Mouse (Mus musculus) heart, adult 2 months (tissue): Measurements from ENCODE around the gene Whamm. TPM values are rescaled to one million over a fixed set of nuclear protein-coding genes. Genes with fewer than 3 reads are reported as not detected.

ENCODE experiments used
- DNase-seq, 2 experiments: peaks; one replicate each; pipeline ENCODE4 v3.0.0; 2021
- H3K27ac ChIP-seq: fragments of 200-600 bp; 2 replicates; pipeline ENCODE4 v1.8.1; 2022
- H3K27me3 ChIP-seq: fragments of 200-500 bp; 2 replicates; pipeline ENCODE4 v1.6.1; 2012; ENCODE audit warnings: mild to moderate bottlenecking, low read length, inconsistent platforms, mixed read lengths; ENCODE audit not compliant: control insufficient read depth, insufficient read depth
- H3K36me3 ChIP-seq: fragments of 200-500 bp; 2 replicates; pipeline ENCODE4 v1.6.1; 2012; ENCODE audit warnings: low read length, inconsistent platforms; ENCODE audit not compliant: control insufficient read depth, insufficient read depth
- H3K4me1 ChIP-seq: fragments of 200-500 bp; 2 replicates; pipeline ENCODE4 v1.6.1; 2011; ENCODE audit warnings: low read length; ENCODE audit not compliant: control insufficient read depth, insufficient read depth
- H3K4me3 ChIP-seq: fragments of 200-600 bp; 2 replicates; pipeline ENCODE4 v1.8.1; 2022
- H3K79me2 ChIP-seq: fragments of 200-500 bp; replicated peaks from 2 replicates; pipeline ENCODE4 v1.6.1; 2012; ENCODE audit warnings: mild to moderate bottlenecking, inconsistent platforms, low read length, moderate library complexity, mixed read lengths; ENCODE audit not compliant: control insufficient read depth, insufficient read depth
- H3K9ac ChIP-seq: fragments of 200-500 bp; 2 replicates; pipeline ENCODE4 v1.6.1; 2012; ENCODE audit warnings: low read depth, mild to moderate bottlenecking, control low read depth, inconsistent platforms, low read length, mixed read lengths
- CTCF ChIP-seq: fragments of 200-600 bp; IDR thresholded peaks from 2 replicates; pipeline ENCODE4 v1.8.1; 2022; ENCODE audit warnings: antibody characterized with exemption, mild to moderate bottlenecking, moderate library complexity
- EP300 ChIP-seq: fragments of 200-500 bp; IDR thresholded peaks from 2 replicates; pipeline ENCODE4 v1.6.1; 2011; ENCODE audit warnings: low read depth, low read length, control low read depth; ENCODE audit not compliant: insufficient read depth
- POLR2A ChIP-seq: fragments of 200-500 bp; IDR thresholded peaks from 2 replicates; pipeline ENCODE4 v1.6.1; 2011; ENCODE audit warnings: mild to moderate bottlenecking, low read depth, low read length, control low read depth; ENCODE audit not compliant: insufficient read depth
- WGBS: fragments of 180-500 bp; shearing (Covaris S2); methylation state at CpG from one replicate; pipeline ENCODE4 v1.1.7; 2018; 5-methylcytosine and 5-hydroxymethylcytosine counted together
- intact Hi-C: fragments of 180-260 bp; cut with DNase I; formaldehyde crosslinking; loops from one replicate; pipeline ENCODE4 v1.15.1; 2025
- polyA plus RNA-seq: library from polyadenylated mRNA; depleted of rRNA; stranded (reverse); fragments of >200 nt; gene quantifications from 2 replicates; pipeline ENCODE4 v1.2.3, GENCODE M21; 2012
- total RNA-seq, 2 experiments: library from RNA; stranded (reverse); gene quantifications; 2 replicates each; pipeline ENCODE4 v1.2.3; 2021

Whamm gene
- total and polyA plus RNA-seq, 3 experiments = 7.2 to 9.2 (median 7.8) TPM

- no peaks in the 10 kb centered on the region for H3K27me3 ChIP-seq
- no peak for TF ChIP-seq CTCF
- no peak for TF ChIP-seq EP300
- no peak for TF ChIP-seq POLR2A
- no peak overlapping the region for H3K9ac ChIP-seq
- no peaks in the 10 kb centered on the region for H3K79me2 ChIP-seq
- 61% methylated on average over 8 of the region's 8 CpGs for WGBS
- H3K4me3 ChIP-seq = no peak overlapping the region
- no peak overlapping the region for H3K27ac ChIP-seq
- H3K4me1 ChIP-seq = no peaks in the 10 kb centered on the region; the same call in 1 of the 2 replicates
- no peak for DNase-seq
- H3K36me3 ChIP-seq = no peaks in the 10 kb centered on the region
- intact Hi-C loops = loop anchor here (5.0 kb wide), 1 partner anchor 52 kb away; no protein-coding TSS in a partner anchor
These were observed 28.6 kb downstream of the Whamm start for GRCm38 (mm10) chr7:81599379-81600280.

- Histone ChIP-seq H3K4me1 (no peaks in the 10 kb centered on the region), H3K4me3 (no peak overlapping the region), H3K36me3 (no peaks in the 10 kb centered on the region), H3K9ac (no peak overlapping the region), H3K79me2 (no peaks in the 10 kb centered on the region), H3K27me3 (no peaks in the 10 kb centered on the region), H3K27ac (no peak overlapping the region)
- 77% methylated on average over 5 of the region's 5 CpGs for WGBS
- TF ChIP-seq POLR2A = no peak
- TF ChIP-seq CTCF = no peak
- no peak for TF ChIP-seq EP300
- no peak for DNase-seq
- intact Hi-C loops = no loop called here
These were observed 33.9 kb downstream of the Whamm start for GRCm38 (mm10) chr7:81604991-81605390.

GRCm38 (mm10) chr7:81605489-81605888, 34.4 kb downstream of the Whamm start:
- H3K79me2 ChIP-seq = no peaks in the 10 kb centered on the region
- no peaks in the 10 kb centered on the region for H3K36me3 ChIP-seq
- H3K4me3 ChIP-seq = no peak overlapping the region
- TF ChIP-seq POLR2A = no peak
- no peak for TF ChIP-seq EP300
- TF ChIP-seq CTCF = no peak
- intact Hi-C loops = no loop called here
- 41% methylated on average over 4 of the region's 4 CpGs for WGBS
- DNase-seq = no peak
- no peak overlapping the region for H3K9ac ChIP-seq
- H3K27ac ChIP-seq = no peak overlapping the region
- H3K27me3 ChIP-seq = no peaks in the 10 kb centered on the region
- no peaks in the 10 kb centered on the region for H3K4me1 ChIP-seq

GRCm38 (mm10) chr7:81606452-81606851, 35.4 kb downstream of the Whamm start:
- Histone ChIP-seq H3K4me1 (no peaks in the 10 kb centered on the region), H3K79me2 (no peaks in the 10 kb centered on the region), H3K27ac (no peak overlapping the region), H3K36me3 (no peaks in the 10 kb centered on the region), H3K27me3 (no peaks in the 10 kb centered on the region), H3K9ac (no peak overlapping the region), H3K4me3 (no peak overlapping the region)
- intact Hi-C loops = no loop called here
- WGBS = 68% methylated on average over 5 of the region's 5 CpGs
- DNase-seq = no peak
- no peak for TF ChIP-seq POLR2A
- TF ChIP-seq EP300 = no peak
- TF ChIP-seq CTCF = no peak

- intact Hi-C loops = loop anchor here (5.0 kb wide), 1 partner anchor 132 kb away; no protein-coding TSS in a partner anchor
- Histone ChIP-seq H3K4me3 (no peak overlapping the region), H3K4me1 (no peaks in the 10 kb centered on the region), H3K27me3 (no peaks in the 10 kb centered on the region), H3K27ac (no peak overlapping the region), H3K79me2 (no peaks in the 10 kb centered on the region), H3K36me3 (no peaks in the 10 kb centered on the region), H3K9ac (no peak overlapping the region)
- peak in 1 of 2 experiments; percentile 12 for DNase-seq
- 55% methylated on average over 18 of the region's 18 CpGs for WGBS
- peak; percentile 61 for TF ChIP-seq CTCF
- TF ChIP-seq POLR2A = no peak
These were observed 39.1 kb downstream of the Whamm start for GRCm38 (mm10) chr7:81610125-81610524.

- H3K36me3 ChIP-seq = no peaks in the 10 kb centered on the region
- WGBS = 84% methylated on average over 13 of the region's 13 CpGs
These were observed 42.0 kb downstream of the Whamm start for GRCm38 (mm10) chr7:81612856-81613635.

More at GRCm38 (mm10) chr7:81612856-81613635, 42.0 kb downstream of the Whamm start:
- Histone ChIP-seq H3K27me3 (no peaks in the 10 kb centered on the region), H3K4me3 (no peak overlapping the region), H3K9ac (no peak overlapping the region), H3K4me1 (no peaks in the 10 kb centered on the region), H3K27ac (no peak overlapping the region), H3K79me2 (no peaks in the 10 kb centered on the region)
- TF ChIP-seq EP300 (no peak), CTCF (no peak), POLR2A (no peak)
- DNase-seq = no peak
- intact Hi-C loops = loop anchor here (5.0 kb wide), 1 partner anchor 129 kb away; no protein-coding TSS in a partner anchor
